Mouse (Mus musculus) monocyte, adult 5-6 weeks (primary cell): ENCODE results near the gene Sema3b. TPM values are rescaled to one million over a fixed set of nuclear protein-coding genes. Genes with fewer than 3 reads are reported as not detected.

Experiments used
- ATAC-seq: fragments of 153-309, 156-312 bp; replicated peaks from 2 replicates; pipeline ENCODE4 v1.8.0; 2017; ENCODE audit warnings: mild to moderate bottlenecking; ENCODE audit not compliant: low TSS enrichment, insufficient number of reproducible peaks, severe bottlenecking, poor library complexity, low FRiP score
- total RNA-seq: library from RNA; stranded (forward); fragments of 200-1000, 200-491, 200-594 nt; gene quantifications from 3 replicates; pipeline ENCODE4 v1.2.3, GENCODE M21; 2017

Sema3b gene
- total RNA-seq, 1 experiment from 2014 or later: not detected

DNA sequence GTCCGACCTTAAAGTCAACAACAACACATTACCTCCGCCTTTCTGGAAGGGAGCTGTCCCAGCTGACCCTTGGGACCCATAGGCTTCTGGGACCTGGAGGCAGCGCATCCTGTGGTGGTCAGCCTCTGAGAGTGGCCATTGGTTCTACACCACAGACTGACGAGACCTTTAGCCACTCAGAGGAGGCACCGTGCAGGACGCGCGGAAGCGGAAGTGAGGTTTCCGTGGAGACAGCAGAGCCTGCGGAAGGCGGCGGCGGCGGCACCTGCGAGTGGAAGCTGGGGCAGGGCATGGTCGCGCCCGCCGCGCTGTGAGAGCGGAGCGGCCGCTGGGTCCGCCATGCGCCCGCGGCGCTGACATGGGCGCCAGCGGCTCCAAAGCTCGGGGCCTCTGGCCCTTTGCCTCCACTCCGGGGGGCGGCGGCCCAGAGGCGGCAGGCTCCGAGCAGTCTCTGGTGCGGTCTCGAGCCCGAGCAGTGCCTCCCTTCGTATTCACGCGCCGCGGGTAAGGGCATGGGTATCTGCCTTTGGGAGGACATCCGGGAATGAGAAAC lies 45.9 kb downstream of the Sema3b start, which contains the start of gene Tusc2:
TSS of gene Tusc2 (plus strand) at position 227 of the 553 bp plus-strand sequence.
- peak; percentile 96 for ATAC-seq

DNA sequence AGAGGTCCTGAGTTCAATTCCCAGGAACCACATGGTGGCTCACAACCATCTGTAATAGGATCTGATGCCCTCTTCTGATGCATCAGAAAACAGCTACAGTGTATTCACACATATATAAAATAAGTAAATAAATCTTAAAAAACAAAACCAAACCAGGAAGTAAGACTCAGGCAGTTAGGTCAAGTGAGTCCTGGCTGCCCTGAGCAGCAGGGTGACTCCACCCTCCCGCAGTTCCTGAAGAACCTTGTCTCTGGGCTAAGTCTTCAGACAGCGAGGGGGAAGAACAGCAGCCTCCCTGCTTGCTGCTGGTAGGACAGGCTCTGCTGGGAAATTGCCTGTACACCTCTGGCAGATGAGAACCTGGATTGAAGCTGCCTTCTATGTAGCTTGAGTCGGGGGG lies 52.7 kb downstream of the Sema3b start:
- ATAC-seq: no peak

DNA sequence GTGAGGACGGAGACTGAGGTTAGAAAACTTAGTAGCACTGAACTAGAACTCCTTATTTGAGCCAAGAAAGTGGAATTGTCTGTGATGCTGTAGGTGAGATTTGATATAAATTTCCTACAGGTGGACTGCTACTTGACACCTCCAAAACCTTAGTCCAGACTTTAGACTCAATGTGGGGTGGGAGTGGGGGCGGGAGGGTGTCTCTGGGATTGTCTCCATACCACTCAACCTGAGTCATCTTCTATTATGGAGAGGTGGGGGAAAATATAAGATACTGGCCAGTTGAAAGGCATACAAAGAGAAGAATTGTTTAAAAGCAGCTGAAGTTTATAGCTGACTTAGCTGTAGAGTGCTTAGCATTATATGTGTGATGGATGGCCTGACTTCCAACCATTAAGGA lies 53.3 kb downstream of the Sema3b start:
- ATAC-seq: no peak

DNA sequence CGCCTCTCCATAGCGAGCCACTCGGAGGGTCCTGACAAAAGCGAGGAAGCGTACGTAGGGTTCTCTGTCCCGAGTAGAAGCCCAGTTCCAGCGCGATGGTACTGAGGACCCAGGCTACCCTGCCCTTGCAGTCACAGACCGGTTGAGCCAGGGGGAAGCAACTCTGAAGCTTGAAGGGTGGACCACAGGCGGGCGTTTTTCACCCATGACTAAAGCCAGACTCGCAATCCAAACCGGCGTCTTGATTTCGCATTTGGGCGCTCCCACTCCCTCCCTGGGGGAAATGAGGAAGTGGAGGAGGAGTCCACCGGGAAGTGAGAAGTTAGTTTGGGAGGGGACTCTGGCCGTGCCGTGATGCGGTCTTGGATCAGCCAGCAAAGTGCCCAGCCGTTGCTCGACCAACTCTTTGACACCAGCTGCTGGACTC lies 54.0 kb downstream of the Sema3b start:
- peak; percentile 29 for ATAC-seq

DNA sequence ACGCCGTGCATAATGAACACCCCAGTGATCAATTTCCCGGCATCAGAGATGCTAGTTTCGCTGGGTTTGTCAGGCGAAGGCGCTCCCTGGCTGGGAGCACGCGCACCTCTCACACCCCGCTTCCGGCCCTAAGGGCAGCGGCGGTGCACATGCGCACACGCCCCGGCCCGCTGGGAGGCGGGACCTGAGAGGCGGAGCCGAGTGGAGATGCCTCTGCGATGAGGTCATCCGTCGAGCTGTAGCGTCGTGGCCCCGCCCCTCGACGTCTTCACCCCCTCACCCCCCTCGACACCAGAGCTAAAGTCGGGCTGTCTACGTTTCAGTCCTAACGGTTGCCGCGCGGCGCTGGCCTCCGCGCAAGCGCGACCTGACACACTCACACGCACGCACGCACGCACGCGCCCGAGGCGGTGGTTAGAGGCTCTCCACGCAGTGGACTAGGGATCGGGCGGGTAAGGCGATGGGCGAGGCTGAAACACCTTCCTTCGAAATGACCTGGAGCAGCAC lies 54.7 kb downstream of the Sema3b start:
- ATAC-seq: peak; percentile 76

DNA sequence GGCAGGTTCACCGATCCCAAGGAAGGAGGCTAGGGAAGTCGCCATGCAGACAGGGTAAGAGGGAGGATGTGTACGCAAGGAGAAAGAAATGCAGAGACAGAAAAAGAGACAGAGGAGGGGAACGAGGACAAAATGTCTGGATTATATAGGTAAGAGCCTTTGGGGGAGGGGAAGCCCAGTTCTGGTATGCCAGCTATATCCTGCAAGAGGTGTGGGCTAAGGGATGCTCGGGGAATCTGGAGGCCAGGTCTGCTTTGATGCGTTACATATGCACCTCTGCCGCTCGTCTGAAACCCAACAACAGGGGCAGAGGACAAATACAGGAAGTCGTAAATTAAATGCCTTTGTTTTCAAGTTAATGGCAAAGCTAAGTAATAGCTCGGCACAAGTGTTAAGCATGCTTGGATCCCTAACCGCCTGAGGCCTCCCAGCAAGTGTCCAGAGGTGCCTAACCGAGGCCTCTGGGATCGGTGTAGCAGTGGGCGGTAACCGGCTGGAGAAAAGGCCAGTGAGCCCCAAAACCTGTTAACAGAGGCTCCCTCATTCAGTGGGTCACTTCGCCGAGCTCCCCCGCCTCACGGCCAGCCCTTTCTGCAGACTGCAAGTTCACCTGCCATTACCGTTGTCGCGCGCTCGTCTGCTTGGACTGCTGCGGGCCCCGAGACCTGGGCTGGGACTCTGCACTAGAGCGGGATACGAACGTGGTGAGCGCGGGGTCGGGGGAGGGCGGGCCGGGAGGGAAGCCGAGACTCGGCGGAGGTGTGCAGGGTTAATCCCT lies 55.3 kb downstream of the Sema3b start:
- no peak for ATAC-seq

DNA sequence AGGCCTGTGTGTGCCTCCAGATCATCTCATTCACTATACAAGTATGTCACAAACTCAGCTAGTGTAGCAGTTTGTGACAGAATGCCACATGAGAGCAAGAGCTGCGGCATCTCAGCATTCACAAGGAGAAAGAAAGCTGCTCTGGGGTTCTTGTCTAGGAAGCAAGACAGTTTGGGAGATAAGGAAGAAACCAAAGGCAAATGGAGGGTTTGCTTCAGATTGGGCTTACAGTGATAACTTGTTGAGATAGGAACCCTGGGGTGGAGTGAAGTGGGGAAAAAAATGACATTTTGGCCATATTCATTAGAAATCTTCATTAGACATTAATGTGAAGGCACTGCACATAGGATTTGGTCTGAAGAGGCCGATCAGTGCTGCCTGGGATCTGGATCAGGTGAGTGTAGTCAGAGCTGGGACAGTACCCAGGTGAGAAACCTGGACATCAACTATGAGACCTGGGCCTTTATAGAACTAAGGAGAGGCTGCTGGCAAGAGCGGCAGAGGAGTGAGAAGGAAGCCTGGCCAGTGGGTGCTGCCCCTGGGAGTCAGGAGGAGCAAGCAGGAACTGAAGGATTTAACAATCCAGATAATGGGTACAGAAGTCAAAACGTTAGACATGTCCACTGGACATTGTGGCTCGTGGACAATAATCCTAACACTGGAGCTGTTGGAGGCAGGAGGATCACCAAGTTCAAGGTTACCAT lies 56.2 kb downstream of the Sema3b start:
- no peak for ATAC-seq

DNA sequence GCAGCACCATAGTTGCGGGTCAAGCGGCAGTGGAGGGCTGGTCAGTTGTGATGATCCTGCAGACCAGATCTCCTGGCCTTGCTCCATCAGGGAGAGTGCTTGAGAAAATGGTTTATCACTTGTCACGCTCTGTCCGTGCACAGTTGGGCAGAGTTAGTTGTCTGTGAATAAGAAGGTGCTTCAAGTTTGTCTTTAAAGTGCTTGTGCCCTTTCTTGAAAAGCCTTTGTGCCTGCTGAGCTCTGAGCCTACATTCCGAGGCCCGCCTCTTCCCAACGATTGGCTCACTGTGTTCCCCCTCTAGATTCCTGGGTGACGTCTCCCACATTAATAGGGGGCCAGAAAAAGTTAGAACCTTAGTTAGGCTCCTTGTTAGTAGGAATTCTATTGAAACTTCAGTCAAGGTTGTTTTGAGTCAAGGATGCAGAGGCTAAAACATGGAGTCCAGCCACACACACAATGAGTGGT lies 57.1 kb downstream of the Sema3b start:
- no peak for ATAC-seq

DNA sequence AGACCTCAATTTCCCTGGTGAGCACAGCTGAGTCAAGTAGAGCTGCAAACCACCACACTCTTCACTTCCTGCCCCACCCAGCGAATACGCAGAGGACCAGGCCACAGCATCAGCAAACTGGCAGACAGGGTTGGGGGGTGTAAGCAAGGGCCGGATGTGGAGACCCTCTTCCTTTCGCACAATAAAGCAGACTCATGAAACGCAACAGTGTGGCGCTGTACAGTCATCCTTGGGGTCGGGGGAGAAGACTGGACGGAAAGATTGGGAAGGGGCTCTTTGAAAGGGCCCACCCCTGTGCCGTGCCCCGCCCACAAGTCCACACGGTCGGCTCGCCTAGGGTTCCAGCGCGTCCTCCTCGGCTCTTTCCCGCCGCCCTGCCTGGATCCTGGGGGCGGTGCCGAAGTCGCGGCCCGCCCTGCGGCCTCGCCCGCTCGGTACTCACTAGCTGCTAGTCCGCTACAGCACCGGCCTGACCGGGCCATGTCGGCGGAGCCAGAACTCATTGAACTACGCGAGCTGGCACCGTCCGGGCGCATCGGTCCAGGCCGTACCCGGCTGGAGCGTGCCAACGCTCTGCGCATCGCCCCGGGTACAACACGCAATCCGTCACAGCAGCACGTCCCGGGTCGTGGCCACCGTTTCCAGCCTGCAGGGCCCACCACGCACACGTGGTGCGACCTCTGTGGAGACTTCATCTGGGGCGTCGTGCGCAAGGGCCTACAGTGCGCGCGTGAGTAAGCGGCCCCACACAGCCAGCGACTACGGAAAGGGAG lies 57.7 kb downstream of the Sema3b start, which contains the start of gene Rassf1:
TSS of gene Rassf1 (plus strand) at position 439 of the 773 bp plus-strand sequence.
- peak; percentile 11; the same call in 1 of the 2 replicates for ATAC-seq

DNA sequence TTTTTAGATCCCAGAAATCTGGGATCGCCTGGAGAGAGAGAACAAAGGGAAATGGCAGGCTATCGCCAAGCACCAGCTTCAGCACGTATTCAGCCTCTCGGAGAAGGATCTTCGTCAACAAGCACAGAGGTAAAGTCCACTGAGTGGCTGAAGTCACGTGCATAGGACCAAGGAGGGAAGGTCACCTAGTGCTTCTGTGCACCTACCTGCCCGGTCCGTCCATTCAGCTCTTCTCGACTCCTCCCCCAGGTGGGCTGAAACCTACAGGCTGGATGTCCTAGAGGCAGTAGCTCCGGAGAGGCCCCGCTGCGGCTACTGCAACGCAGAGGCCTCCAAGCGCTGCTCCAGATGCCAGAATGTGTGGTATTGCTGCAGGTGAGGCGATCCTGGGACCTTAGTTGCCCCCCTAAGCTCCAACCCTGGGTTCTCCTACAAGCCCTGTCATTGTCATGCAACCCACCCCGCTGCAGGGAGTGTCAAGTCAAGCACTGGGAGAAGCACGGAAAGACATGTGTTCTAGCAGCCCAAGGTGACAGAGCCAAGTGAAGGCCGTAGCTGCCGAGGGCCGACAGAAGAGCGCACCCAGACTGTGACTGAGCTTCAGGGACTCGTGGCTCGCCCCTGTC lies 58.4 kb downstream of the Sema3b start:
- no peak for ATAC-seq

DNA sequence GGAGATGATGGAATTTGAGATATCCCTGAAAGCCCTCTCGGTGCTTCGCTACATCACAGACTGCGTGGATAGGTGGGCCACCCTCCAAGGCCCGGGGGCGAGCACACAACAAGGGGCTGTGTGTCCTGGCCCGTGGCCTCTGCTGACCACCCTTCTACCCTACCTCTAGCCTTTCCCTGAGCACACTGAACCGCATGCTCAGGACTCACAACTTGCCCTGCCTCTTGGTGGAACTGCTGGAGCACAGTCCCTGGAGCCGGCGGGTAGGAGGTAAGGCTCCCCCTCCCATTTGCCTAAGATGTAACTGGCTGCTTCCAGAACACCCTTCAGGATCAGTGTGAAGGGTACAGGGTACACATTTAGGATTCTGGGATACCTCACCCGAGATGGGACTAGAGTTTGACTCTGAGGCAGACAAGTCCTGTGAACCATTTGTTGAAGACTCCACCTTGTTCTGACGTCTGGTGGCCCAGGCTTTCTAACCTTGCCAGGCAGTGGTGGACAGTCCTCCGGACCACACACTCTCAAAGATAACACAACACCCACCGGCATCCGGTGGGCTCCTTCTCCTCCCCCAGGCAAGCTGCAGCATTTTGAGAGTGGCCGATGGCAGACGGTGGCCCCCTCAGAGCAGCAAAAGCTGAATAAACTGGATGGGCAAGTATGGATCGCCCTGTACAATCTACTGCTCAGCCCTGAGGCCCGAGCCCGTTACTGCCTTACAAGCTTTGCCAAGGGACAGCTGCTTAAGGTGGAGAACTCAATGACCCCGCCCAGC lies 59.5 kb downstream of the Sema3b start:
- no peak for ATAC-seq

DNA sequence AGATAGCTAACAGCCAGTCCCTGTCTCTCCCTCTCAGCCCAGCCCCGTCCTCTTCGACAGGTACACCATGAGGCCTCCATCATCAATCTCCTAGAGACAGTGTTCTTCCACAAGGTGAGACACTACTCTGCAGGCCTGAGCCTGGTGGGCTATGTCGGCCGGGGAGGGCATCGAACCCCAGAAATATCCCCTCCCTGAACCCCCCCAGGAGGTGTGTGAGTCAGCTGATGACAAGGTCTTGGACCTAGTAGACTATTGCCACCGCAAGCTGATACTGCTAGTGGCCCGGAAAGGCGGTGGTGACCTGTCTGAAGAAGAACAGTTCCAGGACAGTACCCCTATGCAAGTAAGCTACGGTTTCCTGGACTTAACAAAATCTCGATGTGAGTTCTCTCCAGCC lies 60.2 kb downstream of the Sema3b start:
- no peak for ATAC-seq

DNA sequence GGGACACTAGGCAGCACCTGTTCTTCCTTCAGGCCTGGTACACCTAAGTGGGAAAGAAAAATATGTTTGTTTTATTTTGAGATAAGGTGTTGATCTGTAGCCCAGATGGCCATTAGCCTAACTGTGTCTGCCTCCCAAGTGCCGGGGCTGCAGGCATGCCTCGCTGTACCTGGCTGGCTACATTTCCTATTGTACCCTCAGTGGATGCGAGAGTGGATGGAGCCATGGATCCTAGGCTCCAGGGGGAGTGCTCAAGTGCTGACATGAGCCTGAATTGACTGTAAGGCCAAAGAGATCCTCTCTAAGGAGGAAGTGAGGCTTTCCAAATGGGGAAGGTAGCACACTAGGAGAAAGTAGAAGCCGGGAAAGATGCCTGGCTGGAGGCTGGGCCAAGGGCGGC lies 61.1 kb downstream of the Sema3b start:
- no peak for ATAC-seq

Other genes with a start within 250 kb of the Sema3b start
- gene Cacna2d2, start 209.6 kb downstream of the Sema3b start, total RNA-seq: not detected in 3 replicates
- 19.0 to 26.5 TPM (median 21.7 TPM) in 3 replicates for gene Tmem115, start 75.3 kb downstream of the Sema3b start, total RNA-seq
- gene Cyb561d2, start 67.0 kb downstream of the Sema3b start, total RNA-seq: 8.0 to 27.2 TPM (median 14.4 TPM) in 3 replicates
- 17.4 to 20.5 TPM (median 18.7 TPM) in 3 replicates for gene Nprl2, start 67.0 kb downstream of the Sema3b start, total RNA-seq
- 3.2 to 4.0 TPM in 2 of 3 replicates, not detected in the other for gene Zmynd10, start 61.9 kb downstream of the Sema3b start, total RNA-seq
- 67.8 to 117 TPM (median 83.9 TPM) in 3 replicates for gene Rassf1, start 57.7 kb downstream of the Sema3b start, total RNA-seq
- 16.0 to 23.9 TPM (median 21.4 TPM) in 3 replicates for gene Tusc2, start 46.0 kb downstream of the Sema3b start, total RNA-seq
- gene Hyal2, start 41.3 kb downstream of the Sema3b start, total RNA-seq: 1.1 to 2.5 TPM (median 2.3 TPM) in 3 replicates
- gene Hyal1, start 32.3 kb downstream of the Sema3b start, total RNA-seq: 0.86 to 2.0 TPM in 2 of 3 replicates, not detected in the other
- 3.6 to 5.4 TPM (median 5.4 TPM) in 3 replicates for gene Naa80, start 30.3 kb downstream of the Sema3b start, total RNA-seq
- gene Hyal3, start 28.4 kb downstream of the Sema3b start, total RNA-seq: 1.4 TPM in 1 of 3 replicates, not detected in the others
- 5.5 to 11.1 TPM (median 8.8 TPM) in 3 replicates for gene Ifrd2, start 21.6 kb downstream of the Sema3b start, total RNA-seq
- 646 to 794 TPM (median 705 TPM) in 3 replicates for gene Gnai2, start 26.1 kb upstream of the Sema3b start, total RNA-seq
- not detected in 3 replicates for gene Slc38a3, start 60.3 kb upstream of the Sema3b start, total RNA-seq
- 1.8 TPM in 1 of 3 replicates, not detected in the others for gene Gnat1, start 70.5 kb upstream of the Sema3b start, total RNA-seq
- not detected in 3 replicates for gene Sema3f, start 101.2 kb upstream of the Sema3b start, total RNA-seq
- 339 to 489 TPM (median 412 TPM) in 3 replicates for gene Rbm5, start 161.8 kb upstream of the Sema3b start, total RNA-seq